In genomic region chr9:30428231-30428630, GRCm38 (mm10) we compare ENCODE assay signal across 11 mouse cellular contexts. TPM values are rescaled to one million over a fixed set of nuclear protein-coding genes. Genes with fewer than 3 reads are reported as not detected.
DNase-seq lines count a peak whose midpoint lies in the region; ATAC-seq and TF ChIP-seq lines count a peak whose summit lies in the region.
"Had no signal": no experiment of that assay in that cellular context is flagged by ENCODE, and none has a peak within 500 bp of the region (broad histone marks: within the 10 kb centered on the region; RNA-seq: fewer than 3 reads in every experiment).

No protein-coding gene starts in this region.

- ATAC-seq in heart, embryonic 15.5 days (replicated peaks; ENCODE audit: insufficient number of reproducible peaks, insufficient read depth, low FRiP score, low read depth), result no peak
- ATAC-seq in embryonic facial prominence, embryonic 13.5 days (ENCODE audit: insufficient number of reproducible peaks, insufficient read depth, low FRiP score, low TSS enrichment, low read depth), result no peak
- ATAC-seq in liver, postnatal 0 days, result no peak

- H3K4me2 ChIP-seq in heart, embryonic 15.5 days, result peak overlapping the region; percentile 81
- H3K4me2 ChIP-seq in CH12.LX (ENCODE audit: insufficient read depth, low read depth, poor library complexity, severe bottlenecking), result peak overlapping the region; percentile 77
- peak overlapping the region; percentile 93 for H3K4me2 ChIP-seq in embryonic facial prominence, embryonic 13.5 days
- peak overlapping the region; percentile 86 for H3K4me2 ChIP-seq in liver, postnatal 0 days (ENCODE audit: low read depth, low read length)

- H3K36me3 ChIP-seq in heart, embryonic 15.5 days, result peaks cover 11% of the 10 kb centered on the region
- H3K36me3 ChIP-seq in CH12.LX (replicated peaks in 1 of 2; ENCODE audit: control insufficient read depth in 1 of 2, insufficient read depth in 1 of 2, low read length in 1 of 2), result peaks cover 0 to 11% of the 10 kb centered on the region in 2 experiments
- peaks cover 23% of the 10 kb centered on the region for H3K36me3 ChIP-seq in embryonic facial prominence, embryonic 13.5 days
- H3K36me3 ChIP-seq in liver, postnatal 0 days (replicated peaks; ENCODE audit: insufficient read depth, low read length), result peaks cover 7% of the 10 kb centered on the region

- no peak overlapping the region for H3K4me3 ChIP-seq in heart, embryonic 15.5 days
- H3K4me3 ChIP-seq in CH12.LX (replicated peaks in 1 of 3; ENCODE audit: low read depth in 2 of 3, low read length in 2 of 3, poor library complexity in 1 of 3), result peak overlapping the region; percentile 69 to 86 (median 79)
- H3K4me3 ChIP-seq in embryonic facial prominence, embryonic 13.5 days, result peak overlapping the region; percentile 81
- H3K4me3 ChIP-seq in liver, postnatal 0 days (ENCODE audit: low read depth, low read length), result no peak overlapping the region

- H3K27me3 ChIP-seq in heart, embryonic 15.5 days, result no peaks in the 10 kb centered on the region
- H3K27me3 ChIP-seq in CH12.LX (replicated peaks), result no peaks in the 10 kb centered on the region
- H3K27me3 ChIP-seq in embryonic facial prominence, embryonic 13.5 days, result no peaks in the 10 kb centered on the region
- no peaks in the 10 kb centered on the region for H3K27me3 ChIP-seq in liver, postnatal 0 days (ENCODE audit: insufficient read depth, low read length)

- TF ChIP-seq RAD21 in CH12.LX (IDR thresholded peaks at IDR 0.05; ENCODE audit: low read depth, low read length), result no peak

- H3K9me3 ChIP-seq in heart, embryonic 15.5 days (replicated peaks), result no peaks in the 10 kb centered on the region
- H3K9me3 ChIP-seq in CH12.LX (replicated peaks; ENCODE audit: low read length), result no peaks in the 10 kb centered on the region
- no peaks in the 10 kb centered on the region for H3K9me3 ChIP-seq in embryonic facial prominence, embryonic 13.5 days
- H3K9me3 ChIP-seq in liver, postnatal 0 days (ENCODE audit: low read length), result no peaks in the 10 kb centered on the region

- TF ChIP-seq CTCF in CH12.LX (conservative IDR thresholded peaks at IDR 0.05 in 1 of 2, IDR thresholded peaks at IDR 0.05 in 1 of 2; ENCODE audit: low read depth in 2 of 2, low read length in 2 of 2), result no peak
- no peak for TF ChIP-seq CTCF in liver, postnatal 0 days (IDR thresholded peaks at IDR 0.05; ENCODE audit: low read depth)

- in situ Hi-C loops in CH12.LX (cut with MboI; ENCODE audit: low pct_ligation_motif_present, low pct_unique_long_range_greater_than_20kb, low sequenced_read_pairs), result no loop called here

- TF ChIP-seq EP300 in CH12.LX (IDR thresholded peaks at IDR 0.05; ENCODE audit: low read length), result no peak
- TF ChIP-seq EP300 in liver, postnatal 0 days (IDR thresholded peaks at IDR 0.05; ENCODE audit: low read depth), result no peak

- no peak overlapping the region for H3K27ac ChIP-seq in heart, embryonic 15.5 days
- H3K27ac ChIP-seq in CH12.LX (ENCODE audit: insufficient read depth, low read depth), result no peak overlapping the region
- H3K27ac ChIP-seq in embryonic facial prominence, embryonic 13.5 days, result no peak overlapping the region
- H3K27ac ChIP-seq in liver, postnatal 0 days (ENCODE audit: low read depth), result no peak overlapping the region

- peaks cover 34% of the 10 kb centered on the region for H3K4me1 ChIP-seq in heart, embryonic 15.5 days (replicated peaks)
- peaks cover 4 to 48% of the 10 kb centered on the region in 2 experiments for H3K4me1 ChIP-seq in CH12.LX (ENCODE audit: control insufficient read depth in 1 of 2, insufficient read depth in 2 of 2)
- peaks cover 36% of the 10 kb centered on the region for H3K4me1 ChIP-seq in embryonic facial prominence, embryonic 13.5 days
- peaks cover 14% of the 10 kb centered on the region for H3K4me1 ChIP-seq in liver, postnatal 0 days (ENCODE audit: insufficient read depth)

- DNase-seq in heart, adult 18-20 months, result no peak
- no peak for DNase-seq in CH12.LX (ENCODE audit: extremely low read depth)
- no peak for DNase-seq in liver, postnatal 0 days
- DNase-seq in spleen, postnatal 4 days (ENCODE audit: low spot score in 2 of 2), result no peak
- DNase-seq in gastrocnemius, adult 18-20 months (ENCODE audit: low spot score), result no peak
- no peak for DNase-seq in c-Kit-positive CD71-positive TER-119-positive erythroid progenitor cells, embryonic 14.5 days (ENCODE audit: low spot score)
- DNase-seq: adrenal gland, adult 2 months; cerebellum, adult 2 months; right cerebral cortex, postnatal 4 days had no signal

- dilution Hi-C loops in CH12.LX (cut with MboI; ENCODE audit: extremely low pct_ligation_motif_present, extremely low pct_unique_long_range_greater_than_20kb, low sequenced_read_pairs), result no loop called here

- H3K79me2 ChIP-seq in CH12.LX (replicated peaks; ENCODE audit: control insufficient read depth, extremely low read depth, insufficient read depth, poor library complexity, severe bottlenecking), result peaks cover 6% of the 10 kb centered on the region

- no peak overlapping the region for H3K9ac ChIP-seq in heart, embryonic 15.5 days
- H3K9ac ChIP-seq in CH12.LX (ENCODE audit: insufficient read depth, low read depth), result peak overlapping the region; percentile 16; the same call in 1 of the 2 replicates
- 0 out of 2 replicates have a peak overlapping the region, but pooled peaks have one; percentile 92 for H3K9ac ChIP-seq in embryonic facial prominence, embryonic 13.5 days
- H3K9ac ChIP-seq in liver, postnatal 0 days (replicated peaks), result no peak overlapping the region

- TF ChIP-seq POLR2A in CH12.LX (IDR thresholded peaks at IDR 0.05; ENCODE audit: low read depth, low read length), result no peak

- WGBS in heart, embryonic 15.5 days, result 83% methylated on average over 5 of the region's 5 CpGs
- 85% methylated on average over 5 of the region's 5 CpGs for WGBS in embryonic facial prominence, embryonic 13.5 days
- 83% methylated on average over 5 of the region's 5 CpGs for WGBS in liver, postnatal 0 days (ENCODE audit: insufficient replicate concordance)

TF ChIP-seq in CH12.LX, 34 proteins besides CTCF, POLR2A, EP300 and RAD21:
- TF ChIP-seq TCF12 (IDR thresholded peaks at IDR 0.05; ENCODE audit: low read depth, low read length), result no peak
- TF ChIP-seq NELFE (IDR thresholded peaks at IDR 0.05; ENCODE audit: low read depth, low read length), result no peak
- peak; percentile 3; the same call in 1 of the 2 replicates for TF ChIP-seq SIN3A (IDR thresholded peaks at IDR 0.05; ENCODE audit: low read length)
- no peak for TF ChIP-seq MEF2A (IDR thresholded peaks at IDR 0.05; ENCODE audit: borderline replicate concordance, low read depth, low read length)
- TF ChIP-seq MAX (IDR thresholded peaks at IDR 0.05; ENCODE audit: low read length), result 0 out of 2 replicates have a peak, but pooled peaks have one; percentile 17

RNA-seq across cellular contexts. Expression of gene Snx19, which starts 1.3 kb away (rescaled TPM):
- 12.9 and 15.7 TPM in 2 replicates for polyA plus RNA-seq in heart, embryonic 15.5 days (2015; fragmentation: Nextera tagmentation; extraction: Ambion mirVana)
- 10 to 100 TPM; 23.0 to 27.9 TPM for total RNA-seq in heart, adult 18-20 months (2021)
- total RNA-seq in CH12.LX (2012; rRNA removed), result 12.1 and 15.3 TPM in 2 replicates
- 9.5 and 9.8 TPM in 2 replicates for total RNA-seq in CH12.LX (2014; rRNA removed)
- polyA plus RNA-seq in CH12.LX (2012; ENCODE audit: insufficient read length, low read depth), result 16.9 and 19.3 TPM in 2 replicates
- polyA plus RNA-seq in embryonic facial prominence, embryonic 13.5 days (2015; fragmentation: Nextera tagmentation; extraction: Ambion mirVana), result 19.9 and 22.2 TPM in 2 replicates
- polyA plus RNA-seq in liver, postnatal 0 days (2015; fragmentation: Nextera tagmentation; extraction: Ambion mirVana), result 3.7 and 4.2 TPM in 2 replicates
- total RNA-seq in gastrocnemius, adult 18-20 months (2021), result 10 to 100 TPM; 22.6 to 22.7 TPM

Comparison
In these comparisons a context has a peak if more than half of its experiments do, and no peak if none do; other contexts are left out.
1. H3K4me3 ChIP-seq: peak in CH12.LX (3 of 3) and embryonic facial prominence, embryonic 13.5 days (single experiment); none in heart, embryonic 15.5 days (single experiment) and liver, postnatal 0 days (single experiment).
2. H3K9ac ChIP-seq: peak in CH12.LX (single experiment) and embryonic facial prominence, embryonic 13.5 days (single experiment); none in heart, embryonic 15.5 days (single experiment) and liver, postnatal 0 days (single experiment).
3. Peak in every context shown above with its lines, with median percentiles within 50 percentile points of each other: H3K4me2 ChIP-seq.